Mouse (Mus musculus) left cerebral cortex, postnatal 25 days (tissue): ENCODE measurements around the gene Plcl2. TPM values are rescaled to one million over a fixed set of nuclear protein-coding genes. Genes with fewer than 3 reads are reported as not detected.

ENCODE experiments used
- DNase-seq, 2 experiments: peaks; one replicate each; pipeline ENCODE4 v3.0.0; 2022; ENCODE audit warnings: low spot score in 2 of 2, mixed read lengths in 1 of 2
- intact Hi-C: fragments of 180-260 bp; cut with DNase I; formaldehyde crosslinking; loops from one replicate; pipeline ENCODE4 v1.15.1; 2025
- total RNA-seq, 2 experiments: library from RNA; stranded (reverse); gene quantifications; 2 replicates each; pipeline ENCODE4 v1.2.3; 2021

The Plcl2 gene
- total RNA-seq, 2 experiments from 2014 or later = 84.0 to 85.2 TPM

- DNase-seq = peak in 1 of 2 experiments; percentile 67
- intact Hi-C loops = no loop called here
These were observed 139.7 kb downstream of the Plcl2 start for GRCm38 (mm10) chr17:50648757-50649419.

GRCm38 (mm10) chr17:50650535-50651223 is 141.5 kb downstream of the Plcl2 start:
- DNase-seq = peak; percentile 75 to 97
- intact Hi-C loops = loop anchor here (1.0 kb wide), 2 partner anchors 113 to 242 kb away; no protein-coding TSS in a partner anchor

- intact Hi-C loops = no loop called here
- DNase-seq = no peak
These were observed 145.7 kb downstream of the Plcl2 start for GRCm38 (mm10) chr17:50654741-50655415.

GRCm38 (mm10) chr17:50655416-50655776 is 146.2 kb downstream of the Plcl2 start:
- DNase-seq = no peak
- intact Hi-C loops = no loop called here

- DNase-seq = no peak
- intact Hi-C loops = no loop called here
These were observed 148.1 kb downstream of the Plcl2 start for GRCm38 (mm10) chr17:50657321-50657720.

- intact Hi-C loops = no loop called here
- DNase-seq = no peak
These were observed 149.7 kb downstream of the Plcl2 start for GRCm38 (mm10) chr17:50658901-50659300.

GRCm38 (mm10) chr17:50667596-50667995 is 158.4 kb downstream of the Plcl2 start:
- intact Hi-C loops = no loop called here

GRCm38 (mm10) chr17:50668681-50669208 is 159.5 kb downstream of the Plcl2 start:
- intact Hi-C loops = no loop called here
- no peak for DNase-seq

More at GRCm38 (mm10) chr17:50667596-50667995, 158.4 kb downstream of the Plcl2 start:
- peak in 1 of 2 experiments; percentile 63 for DNase-seq

- no peak for DNase-seq
- intact Hi-C loops = no loop called here
These were observed 162.2 kb downstream of the Plcl2 start for GRCm38 (mm10) chr17:50671416-50671815.

GRCm38 (mm10) chr17:50674580-50674979 is 165.4 kb downstream of the Plcl2 start:
- intact Hi-C loops = no loop called here
- DNase-seq = no peak

GRCm38 (mm10) chr17:50675231-50675630 is 166.0 kb downstream of the Plcl2 start:
- no peak for DNase-seq
- intact Hi-C loops = no loop called here

GRCm38 (mm10) chr17:50677334-50677733 is 168.1 kb downstream of the Plcl2 start:
- no peak for DNase-seq
- intact Hi-C loops = no loop called here

- no peak for DNase-seq
- intact Hi-C loops = no loop called here
These were observed 168.9 kb downstream of the Plcl2 start for GRCm38 (mm10) chr17:50677978-50678712.

GRCm38 (mm10) chr17:50678748-50679147 is 169.5 kb downstream of the Plcl2 start:
- intact Hi-C loops = no loop called here
- no peak for DNase-seq

GRCm38 (mm10) chr17:50679613-50680534 is 170.7 kb downstream of the Plcl2 start:
- no peak for DNase-seq
- intact Hi-C loops = loop anchor here (5.0 kb wide), 1 partner anchor 38 kb away; no protein-coding TSS in a partner anchor

GRCm38 (mm10) chr17:50682696-50683095 is 173.5 kb downstream of the Plcl2 start:
- no peak for DNase-seq
- intact Hi-C loops = loop anchor here (2.0 to 5.0 kb wide), 2 partner anchors 40 to 80 kb away; no protein-coding TSS in a partner anchor

GRCm38 (mm10) chr17:50684960-50685645 is 175.9 kb downstream of the Plcl2 start:
- intact Hi-C loops = loop anchor here (5.0 kb wide), 1 partner anchor 43 kb away; no protein-coding TSS in a partner anchor
- no peak for DNase-seq

- intact Hi-C loops = no loop called here
- no peak for DNase-seq
These were observed 178.5 kb downstream of the Plcl2 start for GRCm38 (mm10) chr17:50687670-50688069.
